Mouse (Mus musculus): ENCODE measurements around the gene Gm6588. TPM values are rescaled to one million over a fixed set of nuclear protein-coding genes. Genes with fewer than 3 reads are reported as not detected.
"Not testable (repeated sequence)": the region's sequence is repeated elsewhere in the genome, so short reads cannot be mapped to it uniquely, and the experiment has no call there.

Gm6588 gene
- not detected for total RNA-seq (2021)
- long read RNA-seq, experiment 1 = 0 reads
- long read RNA-seq, experiment 2 = 0 reads

DNA sequence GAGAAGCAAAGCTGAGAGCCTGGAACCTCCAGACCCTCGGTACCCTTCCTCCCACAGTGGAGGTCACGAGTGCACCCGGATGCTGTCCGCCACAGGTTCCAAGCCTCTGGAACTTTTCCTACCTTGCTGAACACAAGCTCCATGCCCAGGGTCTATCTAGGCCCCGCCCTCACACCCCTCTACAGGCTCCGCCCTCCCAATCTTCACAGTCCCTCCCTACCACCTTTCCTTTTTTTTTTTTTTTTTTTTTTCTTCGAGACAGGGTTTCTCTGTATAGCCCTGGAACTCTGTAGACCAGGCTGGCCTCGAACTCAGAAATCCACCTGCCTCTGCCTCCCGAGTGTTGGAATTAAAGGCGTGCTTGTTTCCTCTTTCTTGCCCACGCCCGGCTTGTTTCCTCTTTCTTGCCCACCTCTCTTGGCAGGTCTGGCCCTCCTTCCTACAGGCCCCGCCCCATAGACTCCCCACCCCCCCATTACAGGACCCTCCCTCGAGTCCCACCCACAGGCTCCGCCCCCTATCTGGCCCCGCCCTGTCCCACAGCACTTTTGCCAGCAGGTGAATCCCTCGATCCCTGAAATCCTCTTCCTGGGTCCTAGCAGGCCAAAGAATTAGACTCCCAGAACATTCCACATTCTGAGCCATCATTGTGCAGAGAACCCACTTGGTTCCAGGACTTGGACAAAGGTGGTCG, at the start of gene Gm6588:
Gene Gm6588 (plus strand): TSS at position 680 of the 694 bp plus-strand sequence.
- DNase-seq (ENCODE audit: low spot score in 2 of 2) = no peak

DNA sequence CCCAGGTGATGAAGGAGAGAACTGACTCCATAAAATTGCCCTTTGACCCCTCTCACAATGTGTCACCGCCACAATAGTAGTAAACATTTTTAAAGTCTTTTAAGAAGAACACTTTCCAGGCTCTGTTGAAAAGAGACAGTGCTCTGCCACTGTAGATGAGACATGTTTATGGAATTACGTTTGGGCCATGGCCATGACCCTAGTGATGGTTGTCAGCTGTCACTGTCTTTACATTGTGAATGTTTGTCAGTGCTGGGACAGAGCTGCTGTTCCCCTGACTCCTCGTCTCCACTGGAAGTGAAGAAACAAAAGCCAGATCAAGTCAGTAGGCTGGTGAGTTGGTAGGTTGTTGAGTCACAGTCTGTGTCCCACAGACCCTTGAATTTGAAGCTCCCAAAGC, 46.8 kb upstream of the Gm6588 start:
- DNase-seq (ENCODE audit: low spot score in 2 of 2) = no peak

DNA sequence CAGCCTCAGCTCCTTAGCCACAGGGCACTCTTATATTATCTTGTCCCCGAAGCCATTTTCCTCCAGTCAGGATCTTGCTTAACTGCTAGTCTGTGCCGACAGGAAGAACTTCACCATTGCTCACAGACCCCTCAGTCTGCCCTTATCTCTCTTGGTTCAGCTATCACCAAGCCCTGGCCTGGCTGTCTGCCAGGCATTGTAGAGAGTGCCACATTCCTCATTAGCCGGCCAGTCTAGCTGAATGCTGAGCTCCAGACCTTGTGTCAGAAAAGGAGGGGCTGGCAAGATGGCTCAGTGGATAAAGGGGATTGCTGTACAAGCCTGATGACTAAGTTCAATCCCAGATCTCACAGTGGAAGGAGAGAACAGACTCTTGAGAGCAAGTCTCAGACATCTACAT, 43.2 kb upstream of the Gm6588 start:
- DNase-seq (ENCODE audit: low spot score in 2 of 2) = no peak

DNA sequence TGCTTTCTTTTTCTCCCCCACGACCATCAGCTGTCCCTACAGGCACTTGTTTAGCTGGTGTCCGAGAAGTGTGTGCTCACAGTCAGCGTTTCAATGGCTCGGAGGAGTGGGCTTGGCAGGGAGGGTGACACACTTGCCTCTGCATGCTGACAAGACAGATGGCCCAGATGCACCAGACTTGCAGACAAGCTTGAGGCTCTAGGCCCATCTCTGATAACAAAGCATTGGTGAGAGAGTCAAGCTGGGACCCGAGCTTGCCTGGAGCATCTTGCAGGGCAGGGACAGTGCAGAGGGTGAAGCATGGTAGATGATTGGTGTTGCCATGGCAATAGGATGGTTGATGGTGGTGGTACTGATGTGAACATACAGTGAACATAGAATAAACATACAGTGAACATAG, 40.0 kb upstream of the Gm6588 start:
- no peak for DNase-seq (ENCODE audit: low spot score in 2 of 2)

DNA sequence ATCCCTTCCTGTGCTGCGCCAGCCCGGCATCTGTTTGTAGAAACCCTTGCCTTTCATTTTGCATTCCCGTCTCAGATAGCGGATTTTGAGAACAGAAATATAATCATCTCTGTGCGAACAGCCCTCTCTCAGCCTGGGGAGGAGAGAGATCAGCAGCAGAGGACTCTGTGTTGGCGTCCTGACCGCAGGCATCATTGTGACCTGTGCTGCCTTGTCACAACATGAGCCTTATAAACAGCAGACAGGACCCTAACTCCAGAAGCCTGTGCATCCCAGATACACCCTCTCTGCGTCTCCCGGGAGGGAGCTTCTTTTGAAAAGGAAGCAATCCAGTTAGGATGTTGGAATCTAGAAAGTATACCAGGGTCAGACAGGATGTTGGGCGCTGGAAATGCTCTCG, 38.2 kb upstream of the Gm6588 start:
- DNase-seq (ENCODE audit: low spot score in 2 of 2) = no peak

DNA sequence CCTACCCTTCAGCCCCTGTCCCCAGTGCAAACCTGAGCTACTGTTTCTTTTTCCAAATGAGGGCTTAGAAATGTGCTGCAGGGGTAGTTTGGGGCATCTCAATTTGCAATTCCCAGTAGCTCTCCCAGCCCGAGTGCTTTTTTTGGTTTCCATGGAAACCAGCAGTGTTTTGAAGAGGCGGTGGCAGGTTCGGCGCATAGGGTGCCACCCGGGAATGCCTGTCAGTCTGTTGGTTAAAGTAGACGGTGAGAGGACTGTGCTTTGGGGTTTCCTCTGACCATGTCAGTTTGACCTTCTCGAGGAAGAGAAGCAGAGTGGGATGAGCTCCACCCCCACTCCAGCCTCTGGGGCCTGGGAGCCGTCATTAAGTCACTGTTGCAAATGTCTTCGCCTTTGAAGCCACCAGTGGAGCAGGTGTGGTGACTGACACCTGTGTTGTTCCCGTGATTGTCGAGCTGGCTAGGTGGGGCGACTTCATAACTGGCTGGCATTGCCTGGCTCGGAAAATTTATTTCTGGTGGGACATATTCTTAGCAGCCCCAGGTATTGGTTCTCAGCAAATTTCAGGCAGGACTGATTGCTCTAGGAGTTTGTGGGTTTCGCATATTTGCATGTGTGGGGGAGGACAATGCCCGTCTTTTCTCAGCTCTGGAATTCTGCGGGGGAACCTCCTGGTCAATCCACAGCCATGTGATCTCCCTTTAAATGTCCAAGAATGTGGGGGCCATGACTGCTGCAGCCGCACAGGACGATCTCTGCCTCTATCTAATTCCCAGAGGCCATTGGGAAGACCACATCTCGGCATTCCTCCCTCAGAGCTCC, 37.5 kb upstream of the Gm6588 start:
- DNase-seq (ENCODE audit: low spot score in 2 of 2) = no peak

DNA sequence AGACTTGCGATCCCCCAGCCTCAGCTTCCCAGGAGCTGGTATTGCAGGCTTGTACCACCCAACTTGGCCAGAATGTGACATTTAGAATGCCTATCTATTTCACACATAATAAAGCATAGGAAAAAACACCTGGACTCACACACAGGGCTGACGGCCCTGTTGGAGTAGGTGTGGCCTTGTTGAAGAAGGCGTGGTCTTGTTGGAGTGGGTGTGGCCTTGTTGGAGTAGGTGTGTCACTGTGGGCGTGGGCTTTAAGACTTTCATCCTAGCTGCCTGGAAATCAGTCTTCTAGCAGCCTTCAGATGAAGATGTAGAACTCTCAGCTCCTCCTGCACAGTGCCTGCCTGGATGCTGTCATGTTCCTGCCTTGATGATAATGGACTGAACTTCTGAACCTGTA, 36.4 kb upstream of the Gm6588 start:
- not testable (repeated sequence) for DNase-seq (ENCODE audit: low spot score in 2 of 2)

DNA sequence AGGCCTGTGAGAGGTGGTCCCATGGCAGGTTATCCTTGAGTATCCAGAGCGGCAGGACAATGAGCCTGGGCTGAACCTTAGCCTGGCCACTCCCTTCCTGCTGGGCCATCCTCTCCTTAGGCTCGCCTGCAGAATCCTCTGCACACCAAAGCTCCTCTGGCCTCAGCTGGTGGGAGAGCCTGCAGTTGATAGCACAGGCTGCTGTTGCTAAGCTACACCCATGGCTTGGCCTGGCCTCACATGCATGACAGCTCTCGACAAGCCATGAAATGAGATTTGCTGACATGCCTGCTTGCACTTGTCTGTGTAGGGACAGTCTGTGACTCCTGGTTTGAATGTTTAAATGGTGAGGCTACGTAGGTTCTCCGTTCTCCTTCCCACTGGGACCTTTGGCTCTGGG, 32.6 kb upstream of the Gm6588 start:
- no peak for DNase-seq (ENCODE audit: low spot score in 2 of 2)

DNA sequence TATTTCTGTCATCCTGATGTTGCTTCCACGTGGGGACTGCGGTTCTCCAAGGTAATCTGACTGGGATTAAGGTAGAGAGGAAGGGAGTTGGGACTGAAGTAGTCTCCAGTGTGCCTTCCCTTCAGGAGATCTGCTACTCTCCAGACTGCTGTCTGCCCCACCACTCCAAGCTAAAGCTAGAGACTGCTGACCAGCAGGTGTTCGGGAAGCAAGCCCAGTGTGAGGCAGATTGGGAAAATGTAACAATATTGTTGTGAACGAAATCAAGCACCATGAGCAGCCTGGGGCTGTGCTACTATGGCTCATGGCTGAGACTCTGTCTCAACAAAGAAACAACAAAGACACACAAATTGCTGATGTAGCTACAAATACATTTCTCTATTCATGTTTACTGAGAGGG, 31.2 kb upstream of the Gm6588 start:
- DNase-seq (ENCODE audit: low spot score in 2 of 2) = no peak

DNA sequence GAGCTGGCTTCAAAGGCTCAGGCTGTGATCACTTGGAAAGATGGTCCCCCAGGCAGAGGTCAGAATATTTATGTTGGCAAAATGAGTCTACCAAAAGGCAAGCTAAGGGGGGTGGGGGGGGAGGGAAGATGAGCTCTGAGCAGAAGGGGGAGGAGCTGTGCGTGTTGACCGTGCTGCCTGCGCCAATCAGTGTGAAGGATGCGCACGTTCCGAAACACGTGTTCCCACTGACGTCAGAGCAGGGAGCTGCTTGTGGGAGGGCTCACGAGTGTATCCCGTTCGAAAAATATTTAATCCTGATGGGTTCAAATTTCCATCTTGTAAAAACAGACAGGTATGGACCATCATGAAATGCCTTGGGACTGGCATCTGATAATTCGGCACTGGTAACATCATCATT, 29.7 kb upstream of the Gm6588 start:
- no peak for DNase-seq (ENCODE audit: low spot score in 2 of 2)

DNA sequence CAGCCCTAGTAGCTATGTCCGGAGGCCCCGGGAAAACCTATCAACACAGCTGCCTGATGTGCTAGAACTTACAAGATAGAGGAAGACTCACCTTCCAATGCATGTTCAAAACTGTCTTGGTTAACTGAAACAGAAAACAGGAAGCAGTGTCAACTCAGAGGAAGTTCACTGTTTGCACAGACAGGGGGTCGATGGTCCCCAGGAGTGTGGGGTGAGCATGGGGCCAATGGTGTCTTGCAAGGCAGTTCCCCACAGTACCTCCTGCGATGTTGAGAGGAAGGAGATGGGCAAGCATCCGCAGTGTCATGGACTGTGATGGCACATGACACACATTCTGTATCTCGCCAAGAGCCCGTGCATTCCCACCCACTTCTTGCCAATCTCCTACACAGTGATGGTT, 22.6 kb upstream of the Gm6588 start:
- DNase-seq (ENCODE audit: low spot score in 2 of 2) = no peak

DNA sequence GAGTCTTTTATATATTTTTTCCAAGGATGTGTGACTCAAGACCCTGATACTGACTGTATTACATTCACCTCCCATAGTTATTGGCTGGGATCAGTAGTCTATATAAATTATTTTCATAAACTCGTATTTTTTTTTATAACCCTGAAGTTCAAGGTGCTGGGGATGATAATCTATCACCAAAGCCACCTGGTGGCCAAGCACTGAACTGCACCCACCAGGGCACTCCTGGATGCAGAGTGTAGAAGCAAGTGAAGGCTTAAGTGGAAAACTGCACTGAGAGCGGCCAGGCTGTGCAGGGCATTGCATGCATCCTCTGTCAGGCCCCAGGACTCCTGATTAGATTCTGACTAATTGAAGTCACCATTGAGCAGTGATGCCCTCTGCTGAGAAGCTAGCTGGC, 21.9 kb upstream of the Gm6588 start:
- DNase-seq (ENCODE audit: low spot score in 2 of 2) = peak; percentile 57 to 74

DNA sequence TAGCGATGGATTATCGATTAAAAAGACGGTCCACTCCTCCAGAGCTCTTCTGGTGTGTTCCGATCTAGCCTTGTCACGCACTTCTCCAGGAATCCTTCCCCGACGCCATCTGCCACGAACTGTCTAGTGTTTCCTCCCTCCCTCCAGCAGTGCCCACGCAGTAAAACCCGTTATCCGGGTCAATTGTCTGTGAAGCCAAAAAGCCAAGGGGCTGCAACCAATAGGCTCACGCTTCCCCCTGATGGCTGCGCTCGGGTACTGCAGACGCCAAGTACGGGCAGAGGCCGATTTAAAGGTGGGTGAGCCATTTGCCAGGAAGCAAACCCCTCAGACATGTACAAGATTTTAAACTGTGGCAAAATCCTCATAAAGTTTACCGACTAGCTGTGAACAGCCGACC, 20.3 kb upstream of the Gm6588 start:
- DNase-seq (ENCODE audit: low spot score in 2 of 2) = peak; percentile 55 to 63

DNA sequence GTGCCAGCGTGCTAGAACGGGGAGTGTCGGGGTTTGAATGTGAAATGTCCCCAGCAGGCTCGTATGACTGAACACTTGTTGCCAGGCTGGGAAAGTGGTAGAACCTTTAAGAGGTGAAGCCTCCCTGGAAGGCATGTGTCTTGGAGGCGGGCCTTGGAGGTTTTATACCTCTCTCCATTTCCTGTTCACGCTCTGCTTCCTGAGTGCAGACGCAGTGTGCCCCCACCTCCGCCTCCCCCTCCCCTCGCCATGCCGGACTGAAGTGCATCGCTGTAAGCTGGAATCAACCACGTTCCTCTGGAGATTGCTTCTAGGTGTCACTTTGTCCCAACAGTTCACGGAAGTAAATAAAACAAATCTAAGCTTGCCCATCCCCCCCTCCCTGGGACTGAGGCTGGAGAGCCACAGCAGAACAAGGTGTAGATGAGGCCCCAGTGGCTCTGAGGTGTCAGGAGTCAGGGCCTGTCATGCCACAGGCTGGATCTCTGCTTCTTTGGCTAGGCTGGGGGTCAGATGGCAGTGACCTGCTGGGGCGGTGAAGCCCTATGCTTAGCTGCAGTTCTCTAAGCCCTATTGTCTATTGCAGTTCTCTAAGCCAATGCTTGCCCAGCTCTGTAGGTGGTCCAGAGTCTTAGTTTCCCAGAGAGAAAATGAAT, 18.0 kb upstream of the Gm6588 start:
- DNase-seq (ENCODE audit: low spot score in 2 of 2) = no peak

DNA sequence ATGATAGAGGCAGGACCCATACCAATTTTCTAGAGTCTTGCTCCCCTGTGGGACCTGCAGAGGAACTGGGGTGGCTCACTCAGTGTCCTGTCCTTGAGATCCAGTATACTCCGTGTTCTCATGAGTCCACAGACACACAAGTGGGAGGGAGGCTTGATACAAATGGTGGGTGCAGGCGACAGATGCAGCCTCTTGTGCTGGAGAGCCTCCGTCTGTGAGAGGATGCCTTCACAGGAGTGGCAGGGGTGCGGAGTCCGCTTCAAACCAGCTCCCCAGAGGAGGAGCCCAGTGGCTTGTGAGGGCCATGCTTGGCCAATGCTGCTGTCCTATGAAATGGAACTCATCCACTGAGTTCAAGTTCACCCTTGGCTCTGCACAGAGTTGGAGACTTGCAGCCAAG, 17.2 kb upstream of the Gm6588 start:
- DNase-seq (ENCODE audit: low spot score in 2 of 2) = no peak

DNA sequence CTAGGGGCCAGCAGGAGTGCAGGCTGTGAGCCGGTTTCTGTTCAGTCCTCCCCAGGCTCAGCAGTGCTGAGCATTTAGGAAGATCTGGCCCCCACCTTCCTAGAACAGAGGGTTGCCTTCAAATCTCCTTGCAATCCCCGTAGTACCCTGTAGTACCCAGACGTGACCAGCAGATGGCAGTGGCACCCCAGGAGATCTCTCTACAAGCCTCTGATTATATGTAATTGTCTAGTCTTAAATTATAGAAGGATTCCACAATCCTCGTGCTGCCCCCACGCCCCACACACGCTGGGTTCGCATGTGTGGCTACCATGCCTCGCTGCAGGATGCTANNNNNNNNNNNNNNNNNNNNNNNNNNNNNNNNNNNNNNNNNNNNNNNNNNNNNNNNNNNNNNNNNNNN, 16.2 kb upstream of the Gm6588 start:
- DNase-seq (ENCODE audit: low spot score in 2 of 2) = peak; percentile 44 to 61

DNA sequence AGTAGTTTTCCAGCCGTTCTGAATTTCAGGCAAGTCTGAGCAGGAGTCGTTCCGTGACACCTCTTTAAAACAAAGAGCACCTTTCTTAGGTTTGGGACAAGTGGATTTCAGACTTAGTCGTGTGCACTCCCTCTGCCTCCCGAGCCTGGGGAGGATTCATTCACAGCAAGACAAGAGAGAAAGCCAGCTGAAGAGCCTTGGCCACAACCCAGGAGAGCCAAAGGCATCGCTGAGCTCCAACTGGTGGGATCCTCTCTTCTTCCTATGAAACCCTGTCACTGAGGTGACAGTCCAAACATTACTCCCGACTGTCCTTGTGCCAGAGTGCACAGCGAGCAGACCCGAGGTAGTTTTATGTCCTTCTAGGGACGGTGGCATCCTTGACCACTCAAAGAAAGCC, 10.7 kb upstream of the Gm6588 start:
- DNase-seq (ENCODE audit: low spot score in 2 of 2) = no peak

DNA sequence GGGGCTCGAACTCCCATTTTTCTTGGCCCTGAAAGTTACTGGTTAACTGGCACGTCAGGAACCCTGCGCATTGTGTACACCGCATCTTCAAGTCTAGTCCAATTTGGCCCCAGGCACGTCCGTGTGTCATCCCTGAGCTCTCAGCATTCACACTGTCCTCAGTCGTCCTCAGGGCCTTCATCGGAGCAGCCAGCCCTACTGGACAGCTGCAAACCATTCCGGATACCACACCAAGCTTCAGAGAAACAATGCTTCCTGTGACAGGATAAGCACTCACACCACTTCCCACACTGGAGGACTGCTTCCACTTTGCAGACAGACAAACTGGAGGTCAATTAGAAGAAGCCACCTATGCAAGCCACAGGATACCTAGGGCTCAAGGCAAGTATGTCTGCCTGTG, 3.9 kb downstream of the Gm6588 start:
- DNase-seq (ENCODE audit: low spot score in 2 of 2) = no peak

DNA sequence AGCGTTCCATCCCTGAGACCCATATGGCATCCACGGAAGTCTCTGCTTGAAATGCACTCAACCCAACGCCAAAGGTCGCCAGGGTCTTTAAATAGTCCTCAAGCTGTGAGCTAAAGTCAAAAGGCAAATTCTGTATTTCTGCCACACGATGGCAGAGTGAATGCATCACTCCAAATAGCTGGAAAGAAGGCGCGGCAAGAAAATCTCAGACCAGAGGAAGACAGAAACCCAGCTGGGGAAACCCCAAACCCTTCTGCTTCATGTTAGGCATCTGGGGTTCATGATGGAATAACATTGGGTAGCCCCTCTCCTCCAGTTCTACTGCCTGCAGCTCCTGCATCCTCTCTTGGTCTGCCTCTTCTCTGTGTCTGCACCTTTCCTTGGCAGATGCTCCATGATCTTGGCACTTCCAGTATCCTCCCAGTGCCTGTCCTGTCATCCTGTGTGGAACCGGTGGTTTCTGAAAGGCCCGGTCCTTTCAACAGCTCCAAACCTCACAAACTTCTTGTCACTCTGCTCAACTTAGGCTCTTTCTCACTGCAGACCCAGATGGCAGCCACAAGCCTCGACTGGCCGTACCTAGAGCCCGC, 5.8 kb downstream of the Gm6588 start:
- DNase-seq (ENCODE audit: low spot score in 2 of 2) = no peak

DNA sequence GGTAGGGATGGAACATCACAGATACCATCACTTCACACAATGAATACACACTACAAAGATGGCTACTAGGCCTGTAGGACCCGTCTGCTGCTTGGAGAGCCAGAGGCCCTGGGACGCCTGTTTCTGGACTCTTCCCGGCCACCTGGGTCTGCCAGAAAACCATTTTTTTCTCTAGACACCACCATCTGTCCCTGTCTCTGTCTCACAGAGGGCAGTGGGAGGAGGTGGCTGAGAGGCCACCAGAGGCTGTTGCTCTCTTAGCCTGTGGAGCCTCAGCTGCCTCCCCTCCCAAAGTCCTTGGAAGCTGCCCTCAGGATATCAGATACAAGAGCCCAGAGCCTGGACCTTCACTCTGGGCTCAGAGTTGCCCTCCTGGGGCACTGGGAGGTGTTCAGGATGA, 10.7 kb downstream of the Gm6588 start:
- DNase-seq (ENCODE audit: low spot score in 2 of 2) = no peak

DNA sequence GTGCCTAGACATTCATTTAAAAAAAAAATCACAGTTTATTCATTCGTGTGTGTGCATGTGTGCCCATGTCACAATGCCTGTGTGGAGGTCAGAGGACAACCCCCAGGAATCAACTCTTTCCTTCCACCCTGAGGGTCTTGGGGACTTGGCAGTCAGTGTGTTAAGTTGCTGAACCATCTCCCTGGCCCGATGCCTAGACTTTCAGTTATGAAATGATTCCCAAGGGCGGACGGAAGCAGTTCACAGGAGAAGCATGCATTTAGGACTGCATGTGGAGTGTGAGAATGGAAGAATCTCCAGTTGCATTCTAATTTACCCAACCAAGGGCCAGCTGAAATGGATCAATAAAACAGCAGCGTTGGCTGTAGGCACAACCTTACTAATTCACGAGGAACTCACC, 17.1 kb downstream of the Gm6588 start:
- DNase-seq (ENCODE audit: low spot score in 2 of 2) = no peak
